Mouse (Mus musculus) midbrain, embryonic 13.5 days (tissue): ENCODE measurements around the gene AL732309.1. TPM values are rescaled to one million over a fixed set of nuclear protein-coding genes. Genes with fewer than 3 reads are reported as not detected.

ENCODE experiments used
- ATAC-seq: fragments of 200-750 bp; cut with Nextera tagmentation; 2 replicates; pipeline ENCODE4 v1.8.0; 2017; ENCODE audit warnings: mild to moderate bottlenecking, moderate TSS enrichment, moderate library complexity
- H3K27ac ChIP-seq: fragments of 300-500 bp; sonication (generic); 2 replicates; pipeline ENCODE4 v1.5.1; 2015; ENCODE audit warnings: inconsistent platforms, mild to moderate bottlenecking, moderate library complexity
- H3K27me3 ChIP-seq: fragments of 300-500 bp; sonication (generic); 2 replicates; pipeline ENCODE4 v1.6.1; 2015; ENCODE audit warnings: mild to moderate bottlenecking, inconsistent platforms
- H3K36me3 ChIP-seq: fragments of 300-500 bp; sonication (generic); 2 replicates; pipeline ENCODE4 v1.6.1; 2015; ENCODE audit warnings: mild to moderate bottlenecking, inconsistent platforms
- H3K4me1 ChIP-seq: fragments of 300-500 bp; sonication (generic); replicated peaks from 2 replicates; pipeline ENCODE4 v1.6.1; 2015; ENCODE audit warnings: inconsistent platforms
- H3K4me2 ChIP-seq: fragments of 300-500 bp; sonication (generic); replicated peaks from 2 replicates; pipeline ENCODE4 v1.6.1; 2015; ENCODE audit warnings: moderate library complexity, mild to moderate bottlenecking, inconsistent platforms
- H3K4me3 ChIP-seq: fragments of 300-500 bp; sonication (generic); replicated peaks from 2 replicates; pipeline ENCODE4 v1.5.1; 2015; ENCODE audit warnings: mild to moderate bottlenecking, inconsistent platforms
- H3K9ac ChIP-seq: fragments of 300-500 bp; sonication (generic); replicated peaks from 2 replicates; pipeline ENCODE4 v1.6.1; 2015; ENCODE audit warnings: mild to moderate bottlenecking, inconsistent platforms
- H3K9me3 ChIP-seq: fragments of 300-500 bp; sonication (generic); 2 replicates; pipeline ENCODE4 v1.6.1; 2016; ENCODE audit warnings: mild to moderate bottlenecking, inconsistent platforms
- WGBS: fragments of 180-500 bp; shearing (Covaris S2); methylation state at CpG from one replicate; pipeline ENCODE4 v1.1.7; 2015; 5-methylcytosine and 5-hydroxymethylcytosine counted together
- polyA plus RNA-seq: library from polyadenylated mRNA; unstranded; fragments of >200 nt; fragmentation: Nextera tagmentation; extraction: Ambion mirVana; gene quantifications from 2 replicates; pipeline ENCODE4 v1.2.1, GENCODE M21; 2015

Gene AL732309.1
- polyA plus RNA-seq, 1 experiment from 2014 or later: 5.1 TPM

DNA sequence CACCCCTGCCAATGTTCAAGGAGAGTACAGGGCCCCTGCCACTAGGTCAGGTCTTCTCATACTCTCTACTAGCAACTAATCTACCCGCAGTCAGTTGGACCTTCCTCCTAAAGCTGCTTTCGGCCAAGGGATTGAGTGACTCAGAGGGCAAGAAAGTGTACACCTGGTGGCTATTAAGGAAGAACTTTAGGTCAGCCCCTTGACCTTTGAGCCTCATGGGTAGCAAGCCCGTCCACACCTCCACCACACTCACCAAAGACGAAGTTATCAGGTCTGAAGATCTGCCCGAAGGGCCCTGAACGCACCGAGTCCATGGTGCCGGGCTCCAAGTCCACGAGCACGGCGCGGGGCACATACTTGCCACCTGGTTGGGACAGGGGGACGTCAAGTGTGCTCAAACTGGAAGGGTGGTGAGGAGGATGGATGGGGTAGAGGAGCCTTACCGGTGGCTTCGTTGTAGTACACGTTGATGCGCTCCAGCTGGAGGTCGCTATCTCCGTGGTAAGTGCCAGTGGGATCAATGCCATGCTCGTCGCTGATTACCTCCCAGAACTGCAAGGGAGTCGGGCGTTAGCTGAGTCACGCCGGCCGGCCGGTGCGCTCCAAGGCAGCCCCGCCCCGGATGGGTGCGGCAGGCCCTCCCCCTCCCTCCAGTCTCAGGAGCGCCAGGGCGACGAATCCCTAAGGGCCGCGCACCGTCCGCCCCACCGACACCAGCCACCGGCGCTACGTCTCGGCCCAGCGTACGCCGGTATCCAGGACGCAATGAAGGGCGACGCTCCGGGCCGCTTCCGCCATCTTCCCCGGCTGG lies 22.8 kb downstream of the AL732309.1 start:
- H3K9me3 ChIP-seq: no peaks in the 10 kb centered on the region
- 3% methylated on average over 47 of the region's 53 CpGs for WGBS
- no peaks in the 10 kb centered on the region for H3K27me3 ChIP-seq
- peaks cover 24% of the 10 kb centered on the region for H3K4me1 ChIP-seq
- H3K4me2 ChIP-seq: peak overlapping the region; percentile 98
- no peak; the same call in 1 of the 2 replicates for ATAC-seq
- H3K4me3 ChIP-seq: peak overlapping the region; percentile 89
- peak overlapping the region; percentile 94 for H3K9ac ChIP-seq
- peak overlapping the region; percentile 90 for H3K27ac ChIP-seq
- peaks cover 13% of the 10 kb centered on the region for H3K36me3 ChIP-seq

DNA sequence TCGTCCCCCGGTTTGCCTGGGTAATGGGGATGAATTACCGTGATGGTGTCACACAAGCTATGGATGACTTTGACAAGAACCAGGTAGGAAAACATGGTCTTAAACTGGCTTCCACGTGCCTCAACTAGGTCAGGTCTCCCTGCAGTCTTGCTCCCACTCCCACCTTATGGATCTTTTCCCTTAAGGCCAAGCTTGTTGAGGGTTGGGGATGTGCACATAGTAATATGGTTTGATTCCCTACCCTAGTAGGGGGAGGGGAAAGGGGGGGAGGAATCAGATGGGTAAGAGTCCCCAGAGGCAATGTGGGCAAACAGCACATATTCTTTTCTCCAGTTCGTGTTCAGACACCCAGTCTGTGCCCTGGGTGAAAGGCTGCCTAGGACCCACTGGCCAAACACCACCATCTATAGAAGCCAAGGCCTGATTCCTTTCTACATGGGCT lies 25.3 kb downstream of the AL732309.1 start:
- Histone ChIP-seq H3K4me1 (peaks cover 19% of the 10 kb centered on the region), H3K27me3 (no peaks in the 10 kb centered on the region), H3K9me3 (no peaks in the 10 kb centered on the region), H3K27ac (no peak overlapping the region), H3K4me3 (no peak overlapping the region), H3K36me3 (peaks cover 13% of the 10 kb centered on the region), H3K4me2 (no peak overlapping the region), H3K9ac (no peak overlapping the region)
- ATAC-seq: no peak
- WGBS: 72% methylated on average over 5 of the region's 5 CpGs

DNA sequence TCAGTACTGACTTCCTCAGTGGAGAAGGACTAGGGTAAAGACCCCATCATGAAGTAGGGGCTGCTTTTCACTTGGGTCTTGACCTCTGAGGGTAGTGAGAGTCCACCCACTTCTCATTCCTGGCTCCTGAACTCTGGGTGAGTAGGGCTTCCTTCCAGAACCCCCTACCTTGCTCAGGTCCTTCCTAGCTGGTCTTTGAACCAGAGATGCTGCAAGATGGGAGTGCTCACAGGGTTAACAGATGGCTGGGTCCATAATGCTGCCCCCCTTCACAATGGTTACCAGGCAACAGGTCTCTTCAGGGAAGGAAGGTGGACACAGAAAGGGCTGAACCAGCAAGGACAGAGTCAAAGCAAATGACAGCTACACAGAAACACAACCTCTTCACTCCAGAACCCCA lies 28.2 kb downstream of the AL732309.1 start, which contains the start of gene Fam166a:
Fam166a (plus strand) TSS at position 301 of the 400 bp plus-strand sequence.
- Histone ChIP-seq H3K4me3 (no peak within 1 kb of the TSS), H3K4me1 (peaks cover 10% of the 10 kb centered on the region)
- ATAC-seq: no peak

GRCm38 (mm10) chr2:25217666-25218065 lies 29.0 kb downstream of the AL732309.1 start:
- H3K36me3 ChIP-seq: peaks cover 13% of the 10 kb centered on the region
- WGBS: 66% methylated on average over 2 of the region's 2 CpGs
- 0 out of 2 replicates have a peak, but pooled peaks cover 6% of the 10 kb centered on the region for H3K27me3 ChIP-seq
- H3K4me3 ChIP-seq: no peak overlapping the region
- H3K9me3 ChIP-seq: no peaks in the 10 kb centered on the region
- H3K4me1 ChIP-seq: peaks cover 4% of the 10 kb centered on the region; the same call in 1 of the 2 replicates
- H3K4me2 ChIP-seq: no peak overlapping the region
- ATAC-seq: no peak
- H3K27ac ChIP-seq: no peak overlapping the region
- no peak overlapping the region for H3K9ac ChIP-seq

More for the DNA sequence above, 28.2 kb downstream of the AL732309.1 start, which contains the start of gene Fam166a:
- Histone ChIP-seq H3K27ac (no peak within 1 kb of the TSS), H3K36me3 (peaks cover 13% of the 10 kb centered on the region), H3K9ac (no peak within 1 kb of the TSS), H3K9me3 (no peaks in the 10 kb centered on the region), H3K4me2 (no peak within 1 kb of the TSS), H3K27me3 (no peaks in the 10 kb centered on the region)

GRCm38 (mm10) chr2:25214444-25214843 lies 32.2 kb downstream of the AL732309.1 start, which contains the start of gene Stpg3:
Gene Stpg3, minus strand, starts transcription at chr2:25214637.
- Histone ChIP-seq H3K4me1 (peaks cover 18% of the 10 kb centered on the region), H3K27me3 (0 out of 2 replicates have a peak, but pooled peaks cover 6% of the 10 kb centered on the region), H3K9me3 (no peaks in the 10 kb centered on the region), H3K4me3 (no peak within 1 kb of the TSS), H3K36me3 (peaks cover 4% of the 10 kb centered on the region; the same call in 1 of the 2 replicates), H3K9ac (no peak within 1 kb of the TSS), H3K27ac (no peak within 1 kb of the TSS), H3K4me2 (no peak within 1 kb of the TSS)
- 66% methylated on average over 3 of the region's 3 CpGs for WGBS
- ATAC-seq: no peak

DNA sequence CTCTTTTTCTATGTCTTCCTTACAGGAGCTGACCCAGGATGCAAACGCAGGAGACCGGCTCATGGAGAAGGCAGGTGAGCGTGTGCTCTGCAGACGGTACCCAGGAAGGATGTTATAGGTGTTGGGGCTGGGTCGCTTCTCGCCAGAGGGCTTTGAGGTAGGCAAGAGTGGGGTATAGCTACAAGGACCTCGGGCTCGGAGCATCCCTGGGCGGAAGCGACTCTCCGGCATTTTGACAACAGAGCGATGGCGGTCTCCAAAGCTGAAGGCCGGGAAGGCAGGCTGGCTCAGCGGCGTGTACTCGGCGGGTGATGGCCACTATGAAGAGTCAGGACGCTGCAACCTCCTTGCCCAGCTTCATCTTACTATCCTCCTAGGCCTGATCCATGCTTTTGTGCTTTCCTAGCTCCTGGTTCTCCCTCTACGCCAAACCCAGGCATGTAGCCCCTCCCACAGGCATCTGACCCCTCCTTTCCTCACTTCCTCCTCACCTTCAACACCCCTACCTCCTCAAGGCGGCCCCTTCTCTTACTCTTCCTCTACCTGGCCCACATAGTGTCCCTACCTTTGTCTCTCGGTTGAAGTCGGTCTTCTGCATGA lies 33.3 kb downstream of the AL732309.1 start:
- Histone ChIP-seq H3K36me3 (peaks cover 8% of the 10 kb centered on the region), H3K4me1 (peaks cover 27% of the 10 kb centered on the region), H3K9me3 (no peaks in the 10 kb centered on the region), H3K27ac (no peak overlapping the region), H3K27me3 (0 out of 2 replicates have a peak, but pooled peaks cover 6% of the 10 kb centered on the region), H3K4me3 (no peak overlapping the region), H3K9ac (no peak overlapping the region), H3K4me2 (no peak overlapping the region)
- WGBS: 69% methylated on average over 23 of the region's 23 CpGs
- no peak for ATAC-seq

GRCm38 (mm10) chr2:25211121-25211670 lies 35.5 kb downstream of the AL732309.1 start, which contains the start of gene Nelfb:
Gene Nelfb, minus strand, starts transcription at chr2:25211489.
- Histone ChIP-seq H3K4me1 (peaks cover 38% of the 10 kb centered on the region), H3K9ac (peak within 1 kb of the TSS; percentile 86), H3K36me3 (peaks cover 29% of the 10 kb centered on the region), H3K27ac (peak within 1 kb of the TSS; percentile 86), H3K4me2 (peak within 1 kb of the TSS; percentile 91), H3K9me3 (no peaks in the 10 kb centered on the region), H3K4me3 (peak within 1 kb of the TSS; percentile 86), H3K27me3 (0 out of 2 replicates have a peak, but pooled peaks cover 6% of the 10 kb centered on the region)
- peak; percentile 95 for ATAC-seq
- under 1% methylated on average over 43 of the region's 44 CpGs for WGBS

DNA sequence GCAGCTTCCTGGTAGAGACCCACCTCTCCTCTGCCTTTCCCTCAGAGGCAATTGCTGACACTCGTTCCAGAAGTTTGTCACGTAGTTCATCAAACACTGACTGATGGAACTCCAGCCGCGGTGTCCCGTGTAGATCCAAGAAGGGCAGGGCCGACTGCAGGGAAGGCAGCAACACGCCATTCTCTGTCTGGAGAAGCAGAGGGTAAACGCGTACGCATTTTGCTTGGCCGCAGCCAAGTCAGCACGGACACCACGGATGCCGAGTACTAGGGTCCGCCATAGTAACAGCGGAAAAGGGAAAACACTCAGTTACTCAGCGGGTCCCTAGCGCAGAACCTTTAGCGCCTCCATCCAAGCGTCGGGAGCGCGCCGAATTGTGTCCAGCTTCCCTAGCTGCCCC lies 36.0 kb downstream of the AL732309.1 start:
- no peak; the same call in 1 of the 2 replicates for ATAC-seq
- H3K27me3 ChIP-seq: 0 out of 2 replicates have a peak, but pooled peaks cover 6% of the 10 kb centered on the region
- H3K9ac ChIP-seq: peak overlapping the region; percentile 86
- peak overlapping the region; percentile 86 for H3K4me3 ChIP-seq
- H3K4me2 ChIP-seq: peak overlapping the region; percentile 91
- WGBS: 0% methylated on average over 24 of the region's 24 CpGs
- peaks cover 34% of the 10 kb centered on the region for H3K36me3 ChIP-seq
- no peaks in the 10 kb centered on the region for H3K9me3 ChIP-seq
- peak overlapping the region; percentile 86 for H3K27ac ChIP-seq
- H3K4me1 ChIP-seq: peaks cover 38% of the 10 kb centered on the region

GRCm38 (mm10) chr2:25207593-25207992 lies 39.1 kb downstream of the AL732309.1 start:
- Histone ChIP-seq H3K4me1 (peaks cover 38% of the 10 kb centered on the region), H3K4me3 (no peak overlapping the region), H3K27me3 (no peaks in the 10 kb centered on the region), H3K9me3 (no peaks in the 10 kb centered on the region), H3K4me2 (no peak overlapping the region), H3K9ac (no peak overlapping the region), H3K27ac (no peak overlapping the region), H3K36me3 (peaks cover 63% of the 10 kb centered on the region)
- WGBS: 79% methylated on average over 1 of the region's 1 CpGs
- ATAC-seq: no peak

DNA sequence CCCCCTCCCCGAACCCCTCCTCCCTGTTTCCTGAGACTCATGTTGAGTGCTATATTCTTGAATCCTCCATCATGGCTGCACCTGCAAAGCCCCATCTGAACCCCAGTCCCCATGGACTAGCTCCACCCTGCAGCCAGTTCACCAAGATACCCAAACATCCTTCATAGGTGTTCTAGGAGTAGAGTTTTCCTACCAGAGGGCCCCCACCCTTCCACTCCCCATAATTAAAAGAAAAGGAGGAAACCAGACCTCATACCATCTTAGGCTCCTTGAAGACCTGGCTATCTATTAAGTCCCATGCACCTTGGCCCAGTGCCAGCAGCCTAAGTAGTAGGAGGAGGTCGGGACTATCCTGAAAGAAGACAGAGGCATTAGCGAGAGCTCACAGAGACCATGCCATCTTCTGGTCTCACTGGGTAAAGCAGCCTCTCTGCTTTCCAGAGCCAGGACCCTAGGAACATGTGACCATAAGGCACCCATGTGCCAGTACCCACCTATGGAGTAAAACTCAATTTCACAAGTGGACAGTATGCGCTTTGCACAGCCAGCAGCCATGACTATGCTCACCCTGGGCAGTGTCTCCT lies 42.9 kb downstream of the AL732309.1 start:
- ATAC-seq: no peak
- no peak overlapping the region for H3K27ac ChIP-seq
- 63% methylated on average over 4 of the region's 4 CpGs for WGBS
- no peak overlapping the region for H3K4me3 ChIP-seq
- no peak overlapping the region for H3K4me2 ChIP-seq
- H3K36me3 ChIP-seq: peaks cover 94% of the 10 kb centered on the region
- no peak overlapping the region for H3K9ac ChIP-seq
- H3K27me3 ChIP-seq: no peaks in the 10 kb centered on the region
- no peaks in the 10 kb centered on the region for H3K9me3 ChIP-seq
- H3K4me1 ChIP-seq: peaks cover 14% of the 10 kb centered on the region

DNA sequence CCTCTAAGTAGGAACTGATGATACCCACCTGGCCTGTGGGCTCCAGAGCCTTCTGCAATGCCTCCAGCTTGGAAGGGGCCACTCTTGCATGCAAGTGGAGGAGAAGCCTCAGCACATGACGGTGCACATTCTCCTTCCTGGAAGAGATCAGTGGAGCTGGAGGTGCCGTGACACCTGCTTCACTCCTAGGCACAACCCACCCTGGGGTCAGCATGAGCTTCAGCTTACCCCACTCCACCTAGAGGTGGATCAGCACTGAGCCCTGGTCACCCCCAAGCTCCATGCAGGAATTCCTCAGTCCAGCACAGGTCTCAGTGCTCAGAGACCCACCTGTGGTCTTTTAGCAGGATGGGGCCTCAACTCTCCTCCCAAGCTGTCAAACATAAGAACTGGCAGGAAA lies 46.0 kb downstream of the AL732309.1 start:
- no peak overlapping the region for H3K27ac ChIP-seq
- no peak for ATAC-seq
- peaks cover 24% of the 10 kb centered on the region for H3K27me3 ChIP-seq
- H3K9ac ChIP-seq: no peak overlapping the region
- WGBS: 91% methylated on average over 2 of the region's 2 CpGs
- no peaks in the 10 kb centered on the region for H3K9me3 ChIP-seq
- peaks cover 75% of the 10 kb centered on the region for H3K36me3 ChIP-seq
- H3K4me3 ChIP-seq: no peak overlapping the region
- no peak overlapping the region for H3K4me2 ChIP-seq
- H3K4me1 ChIP-seq: no peaks in the 10 kb centered on the region
